Mouse (Mus musculus): ENCODE measurements around the gene Enpp1. TPM values are rescaled to one million over a fixed set of nuclear protein-coding genes. Genes with fewer than 3 reads are reported as not detected.

Gene Enpp1
- polyA plus RNA-seq, 1 experiment from 2014 or later: 4.5 TPM

DNA sequence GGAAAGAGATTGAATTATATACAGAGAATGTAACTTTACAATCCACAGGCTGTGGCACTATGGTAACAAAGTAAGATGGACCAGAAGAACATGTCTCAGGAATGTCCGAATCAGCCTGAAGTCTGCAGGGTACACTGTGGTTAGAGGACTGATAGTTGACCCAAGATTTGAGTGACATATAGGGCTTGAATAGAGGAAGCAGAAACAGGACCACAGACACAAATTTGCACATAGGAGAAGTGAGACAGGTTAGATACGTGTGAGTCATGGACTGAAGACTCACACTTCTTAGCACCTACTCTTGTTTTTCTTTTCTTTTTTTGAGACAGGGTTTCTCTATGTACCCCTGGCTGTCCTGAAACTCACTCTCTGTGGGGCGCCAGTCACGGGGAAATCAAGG lies 15.5 kb upstream of the Enpp1 start:
- ATAC-seq (ENCODE audit: low FRiP score, low TSS enrichment) (no peak), DNase-seq (ENCODE audit: low spot score) (no peak)
- H3K27ac ChIP-seq (replicated peaks): no peak overlapping the region
- no peaks in the 10 kb centered on the region for H3K36me3 ChIP-seq (ENCODE audit: control insufficient read depth, insufficient read depth, low read length)
- WGBS: 93% methylated on average over 4 of the region's 4 CpGs
- H3K9me3 ChIP-seq (ENCODE audit: control insufficient read depth, low read length): no peaks in the 10 kb centered on the region
- H3K4me2 ChIP-seq (replicated peaks; ENCODE audit: low read depth): no peak overlapping the region
- no peak overlapping the region for H3K4me3 ChIP-seq (ENCODE audit: low read depth, low read length)
- H3K27me3 ChIP-seq (ENCODE audit: control insufficient read depth, insufficient read depth, low read length): no peaks in the 10 kb centered on the region
- TF ChIP-seq EP300 (optimal IDR thresholded peaks at IDR 0.05) (no peak), CTCF (IDR thresholded peaks at IDR 0.05; ENCODE audit: low read depth) (no peak)
- no peaks in the 10 kb centered on the region for H3K4me1 ChIP-seq (replicated peaks; ENCODE audit: control insufficient read depth, insufficient read depth)
- H3K9ac ChIP-seq (ENCODE audit: low read length): no peak overlapping the region

DNA sequence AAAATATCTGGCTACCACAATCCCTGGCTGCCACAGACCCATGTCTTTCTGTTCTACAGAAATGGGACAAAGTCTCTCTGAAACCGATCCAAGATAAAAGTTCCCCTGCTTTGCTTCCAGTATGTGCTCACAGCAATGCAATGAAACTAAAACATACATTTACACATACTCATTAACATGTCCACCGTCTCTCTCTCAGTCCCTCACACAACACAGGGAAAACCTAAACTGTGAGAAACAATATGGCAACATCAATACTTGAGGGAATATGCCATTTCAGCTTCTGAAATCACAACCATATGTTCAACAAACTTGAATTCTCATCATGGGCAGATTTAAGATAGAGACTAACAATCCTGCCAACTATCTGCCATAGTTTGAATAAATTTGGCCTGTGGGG lies 13.2 kb upstream of the Enpp1 start:
- TF ChIP-seq EP300 (optimal IDR thresholded peaks at IDR 0.05) (no peak), CTCF (IDR thresholded peaks at IDR 0.05; ENCODE audit: low read depth) (no peak)
- Histone ChIP-seq H3K36me3 (ENCODE audit: control insufficient read depth, insufficient read depth, low read length) (no peaks in the 10 kb centered on the region), H3K9ac (ENCODE audit: low read length) (no peak overlapping the region), H3K9me3 (ENCODE audit: control insufficient read depth, low read length) (no peaks in the 10 kb centered on the region), H3K27me3 (ENCODE audit: control insufficient read depth, insufficient read depth, low read length) (no peaks in the 10 kb centered on the region), H3K4me2 (replicated peaks; ENCODE audit: low read depth) (no peak overlapping the region), H3K4me3 (ENCODE audit: low read depth, low read length) (no peak overlapping the region), H3K27ac (replicated peaks) (no peak overlapping the region), H3K4me1 (replicated peaks; ENCODE audit: control insufficient read depth, insufficient read depth) (no peaks in the 10 kb centered on the region)
- ATAC-seq (ENCODE audit: low FRiP score, low TSS enrichment) (no peak), DNase-seq (ENCODE audit: low spot score) (no peak)
- 90% methylated on average over 2 of the region's 2 CpGs for WGBS

DNA sequence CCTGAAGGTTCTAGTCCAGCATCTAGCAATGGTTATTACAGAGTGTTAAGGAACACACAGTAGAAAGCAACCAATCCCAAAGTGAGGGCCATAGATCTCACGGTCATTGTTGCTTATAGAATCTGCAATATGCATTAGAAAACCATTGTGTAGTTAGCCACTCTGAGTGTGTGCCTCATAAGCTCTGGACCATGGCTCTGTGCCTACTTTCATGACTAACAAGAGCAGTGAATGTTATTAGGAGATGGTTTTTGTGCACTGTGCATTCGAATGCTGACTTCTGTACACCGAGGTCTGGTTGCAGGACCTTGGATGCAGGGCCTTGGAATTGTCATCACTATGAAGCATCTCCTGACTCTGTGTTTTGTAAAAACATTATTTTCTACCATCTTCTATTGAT lies 9.9 kb upstream of the Enpp1 start:
- no peak for ATAC-seq (ENCODE audit: low FRiP score, low TSS enrichment)
- WGBS: 89% methylated on average over 3 of the region's 3 CpGs

DNA sequence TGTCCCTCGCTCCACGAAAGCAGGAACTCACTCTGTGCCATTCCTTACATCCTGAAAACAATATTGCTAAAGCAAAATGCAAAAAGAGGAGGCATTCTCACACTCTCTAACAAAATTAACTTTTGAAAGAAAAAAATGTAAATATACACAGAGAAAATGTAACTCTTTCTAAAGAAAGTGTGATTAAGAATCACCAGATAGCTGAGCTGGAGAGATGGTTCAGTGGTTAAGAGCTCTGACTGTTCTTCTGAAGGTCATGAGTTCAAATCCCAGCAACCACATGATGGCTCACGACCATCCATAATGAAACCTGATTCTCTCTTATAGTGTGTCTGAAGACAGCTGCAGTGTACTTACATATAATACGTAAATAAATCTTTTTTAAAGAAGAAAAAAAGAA lies 7.4 kb upstream of the Enpp1 start:
- TF ChIP-seq EP300 (optimal IDR thresholded peaks at IDR 0.05) (no peak), CTCF (IDR thresholded peaks at IDR 0.05; ENCODE audit: low read depth) (no peak)
- H3K27ac ChIP-seq (replicated peaks): no peak overlapping the region
- H3K36me3 ChIP-seq (ENCODE audit: control insufficient read depth, insufficient read depth, low read length): no peaks in the 10 kb centered on the region
- no peaks in the 10 kb centered on the region for H3K27me3 ChIP-seq (ENCODE audit: control insufficient read depth, insufficient read depth, low read length)
- WGBS: 71% methylated on average over 4 of the region's 4 CpGs
- no peaks in the 10 kb centered on the region for H3K4me1 ChIP-seq (replicated peaks; ENCODE audit: control insufficient read depth, insufficient read depth)
- H3K4me3 ChIP-seq (ENCODE audit: low read depth, low read length): no peak overlapping the region
- H3K4me2 ChIP-seq (replicated peaks; ENCODE audit: low read depth): no peak overlapping the region
- no peak for DNase-seq (ENCODE audit: low spot score)
- no peak overlapping the region for H3K9ac ChIP-seq (ENCODE audit: low read length)
- no peak for ATAC-seq (ENCODE audit: low FRiP score, low TSS enrichment)
- H3K9me3 ChIP-seq (ENCODE audit: control insufficient read depth, low read length): no peaks in the 10 kb centered on the region

More for the DNA sequence above, 9.9 kb upstream of the Enpp1 start:
- no peak overlapping the region for H3K4me2 ChIP-seq (replicated peaks; ENCODE audit: low read depth)
- no peak overlapping the region for H3K27ac ChIP-seq (replicated peaks)
- no peak overlapping the region for H3K4me3 ChIP-seq (ENCODE audit: low read depth, low read length)
- H3K4me1 ChIP-seq (replicated peaks; ENCODE audit: control insufficient read depth, insufficient read depth): no peaks in the 10 kb centered on the region
- H3K27me3 ChIP-seq (ENCODE audit: control insufficient read depth, insufficient read depth, low read length): no peaks in the 10 kb centered on the region
- no peak for DNase-seq (ENCODE audit: low spot score)
- no peak for TF ChIP-seq EP300 (optimal IDR thresholded peaks at IDR 0.05)
- TF ChIP-seq CTCF (IDR thresholded peaks at IDR 0.05; ENCODE audit: low read depth): no peak
- H3K36me3 ChIP-seq (ENCODE audit: control insufficient read depth, insufficient read depth, low read length): no peaks in the 10 kb centered on the region
- H3K9me3 ChIP-seq (ENCODE audit: control insufficient read depth, low read length): no peaks in the 10 kb centered on the region
- H3K9ac ChIP-seq (ENCODE audit: low read length): no peak overlapping the region

DNA sequence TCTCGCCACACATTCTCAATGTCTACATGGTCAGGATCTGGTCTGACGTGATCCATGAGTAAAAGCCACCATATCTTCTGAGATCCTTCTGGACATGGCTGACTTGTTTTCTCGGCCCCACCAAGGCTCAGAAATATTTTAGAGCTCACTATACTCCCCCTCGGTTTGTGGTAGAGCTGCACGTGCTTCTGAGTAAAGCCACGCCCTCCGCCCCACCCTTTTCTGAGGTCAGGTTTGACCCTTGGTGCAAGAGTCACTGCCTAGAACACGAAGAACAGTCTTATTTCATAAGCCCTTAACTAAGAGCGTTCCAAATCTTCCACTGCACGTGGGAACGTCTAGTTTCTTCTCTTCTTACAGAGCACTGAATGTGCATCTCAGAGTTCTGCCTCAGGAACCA lies 6.8 kb upstream of the Enpp1 start:
- Histone ChIP-seq H3K4me3 (ENCODE audit: low read depth, low read length) (no peak overlapping the region), H3K4me1 (replicated peaks; ENCODE audit: control insufficient read depth, insufficient read depth) (no peaks in the 10 kb centered on the region), H3K9me3 (ENCODE audit: control insufficient read depth, low read length) (no peaks in the 10 kb centered on the region), H3K27me3 (ENCODE audit: control insufficient read depth, insufficient read depth, low read length) (no peaks in the 10 kb centered on the region), H3K27ac (replicated peaks) (no peak overlapping the region), H3K4me2 (replicated peaks; ENCODE audit: low read depth) (no peak overlapping the region), H3K36me3 (ENCODE audit: control insufficient read depth, insufficient read depth, low read length) (no peaks in the 10 kb centered on the region), H3K9ac (ENCODE audit: low read length) (no peak overlapping the region)
- ATAC-seq (ENCODE audit: low FRiP score, low TSS enrichment): no peak
- TF ChIP-seq CTCF (IDR thresholded peaks at IDR 0.05; ENCODE audit: low read depth): no peak
- no peak for TF ChIP-seq EP300 (optimal IDR thresholded peaks at IDR 0.05)
- peak; percentile 48 for DNase-seq (ENCODE audit: low spot score)
- 50% methylated on average over 11 of the region's 11 CpGs for WGBS

DNA sequence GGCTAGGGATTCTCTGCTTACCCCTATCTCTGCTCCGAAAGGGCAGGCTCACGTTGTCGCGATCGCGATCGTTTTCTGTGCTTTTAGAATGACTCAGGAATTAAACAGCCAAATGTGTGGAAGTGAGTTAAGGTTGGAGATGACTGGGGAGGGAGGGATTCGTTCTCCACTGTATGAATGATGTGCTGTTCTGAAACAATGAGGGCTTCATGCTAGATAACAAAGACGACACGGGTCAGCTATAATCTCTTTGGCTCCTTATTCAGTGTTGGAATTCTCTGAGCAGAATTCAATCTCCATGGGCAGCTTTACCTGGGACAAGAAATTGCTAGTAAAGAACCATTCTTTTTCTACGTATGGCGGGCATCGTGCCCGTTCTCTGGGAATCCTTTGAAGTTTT lies 6.1 kb upstream of the Enpp1 start:
- H3K4me3 ChIP-seq (ENCODE audit: low read depth, low read length): no peak overlapping the region
- no peaks in the 10 kb centered on the region for H3K9me3 ChIP-seq (ENCODE audit: control insufficient read depth, low read length)
- H3K27ac ChIP-seq (replicated peaks): no peak overlapping the region
- H3K9ac ChIP-seq (ENCODE audit: low read length): no peak overlapping the region
- no peak overlapping the region for H3K4me2 ChIP-seq (replicated peaks; ENCODE audit: low read depth)
- ATAC-seq (ENCODE audit: low FRiP score, low TSS enrichment): no peak
- TF ChIP-seq EP300 (optimal IDR thresholded peaks at IDR 0.05): no peak
- no peak for TF ChIP-seq CTCF (IDR thresholded peaks at IDR 0.05; ENCODE audit: low read depth)
- DNase-seq (ENCODE audit: low spot score): no peak
- no peaks in the 10 kb centered on the region for H3K4me1 ChIP-seq (replicated peaks; ENCODE audit: control insufficient read depth, insufficient read depth)
- WGBS: 60% methylated on average over 14 of the region's 14 CpGs
- no peaks in the 10 kb centered on the region for H3K27me3 ChIP-seq (ENCODE audit: control insufficient read depth, insufficient read depth, low read length)
- H3K36me3 ChIP-seq (ENCODE audit: control insufficient read depth, insufficient read depth, low read length): no peaks in the 10 kb centered on the region

All from stomach, postnatal 0 days (tissue).